Mouse (Mus musculus) heart, embryonic 13.5 days (tissue): ENCODE measurements around the gene Kif27. TPM values are rescaled to one million over a fixed set of nuclear protein-coding genes. Genes with fewer than 3 reads are reported as not detected.
A peak's percentile ranks its signal among the peaks of the same experiment; 100 is the strongest.

Experiments used
- microRNA counts: library from miRNA; unstranded; fragments of <30 nt; microRNA quantifications from one replicate; lab custom pipeline; 2016
- microRNA-seq: library from miRNA; unstranded; fragments of <30 nt; microRNA quantifications from one replicate; pipeline ENCODE4, GENCODE M21; 2016
- polyA plus RNA-seq: library from polyadenylated mRNA; unstranded; fragments of >200 nt; fragmentation: Nextera tagmentation; extraction: Ambion mirVana; gene quantifications from 2 replicates; pipeline ENCODE4 v1.2.1, GENCODE M21; 2015

Gene Kif27
- polyA plus RNA-seq, 1 experiment from 2014 or later, result 0.17 TPM

MicroRNAs within 50 kb of the gene (microRNA counts, 519-probe panel; counts per million panel counts)
- 3,721 counts per million, percentile 72 among the panel's probes with 10 or more counts for microRNA mmu-miR-7a (lab: Ali Mortazavi, UCI)

Small RNA genes lying within 50 kb of the gene (microRNA-seq; reads per million reads assigned to microRNA genes)
- gene Mir6369 (not detected), gene Mir7-1 (50.6 reads per million, percentile 44 among the genes with 10 or more reads in this experiment)

Other genes starting within 250 kb of the Kif27 start
- 4.6 and 5.5 TPM in 2 replicates for gene Klhl3, start 245.5 kb downstream of the Kif27 start, polyA plus RNA-seq
- gene Hnrnpa0, start 230.6 kb downstream of the Kif27 start, polyA plus RNA-seq, result 18.6 and 18.8 TPM in 2 replicates
- 26.0 and 28.7 TPM in 2 replicates for gene Idnk, start 201.5 kb downstream of the Kif27 start, polyA plus RNA-seq
- 70.3 and 71.3 TPM in 2 replicates for gene Ubqln1, start 143.5 kb downstream of the Kif27 start, polyA plus RNA-seq
- 15.6 and 16.0 TPM in 2 replicates for gene Gkap1, start 83.4 kb downstream of the Kif27 start, polyA plus RNA-seq
- gene 2210016F16Rik, start 26.1 kb upstream of the Kif27 start, polyA plus RNA-seq, result 26.8 and 29.8 TPM in 2 replicates
- gene Rmi1, start 43.1 kb upstream of the Kif27 start, polyA plus RNA-seq, result 17.0 and 18.5 TPM in 2 replicates
- gene Hnrnpk, start 44.2 kb upstream of the Kif27 start, polyA plus RNA-seq, result 896 and 991 TPM in 2 replicates